Mouse (Mus musculus) lung, postnatal 0 days (tissue): ENCODE measurements around the gene Nupr1. TPM values are rescaled to one million over a fixed set of nuclear protein-coding genes. Genes with fewer than 3 reads are reported as not detected.

Source experiments
- ATAC-seq: fragments of 200-750 bp; cut with Nextera tagmentation; 2 replicates; pipeline ENCODE4 v1.8.0; 2017; ENCODE audit warnings: moderate library complexity
- DNase-seq: peaks from one replicate; pipeline ENCODE4 v3.0.0-alpha.2; 2016; ENCODE audit warnings: low spot score
- H3K27ac ChIP-seq: fragments of 300-500 bp; sonication (generic); 2 replicates; pipeline ENCODE4 v1.5.1; 2014; ENCODE audit warnings: antibody characterized with exemption, mild to moderate bottlenecking, low read length, mixed read lengths
- H3K27me3 ChIP-seq: fragments of 300-500 bp; sonication (generic); replicated peaks from 2 replicates; pipeline ENCODE4 v1.6.1; 2014; ENCODE audit warnings: low read length, mixed read lengths; ENCODE audit not compliant: insufficient read depth
- H3K36me3 ChIP-seq: fragments of 300-500 bp; sonication (generic); 2 replicates; pipeline ENCODE4 v1.6.1; 2014; ENCODE audit warnings: low read length, mixed read lengths; ENCODE audit not compliant: insufficient read depth
- H3K4me1 ChIP-seq: fragments of 300-500 bp; sonication (generic); 2 replicates; pipeline ENCODE4 v1.6.1; 2014; ENCODE audit warnings: antibody characterized with exemption, low read depth, low read length, mixed read lengths; ENCODE audit not compliant: insufficient read depth
- H3K4me2 ChIP-seq: fragments of 300-500 bp; sonication (generic); replicated peaks from 2 replicates; pipeline ENCODE4 v1.6.1; 2014; ENCODE audit warnings: low read depth, mild to moderate bottlenecking, low read length, moderate library complexity, mixed read lengths
- H3K4me3 ChIP-seq: fragments of 300-500 bp; sonication (generic); 2 replicates; pipeline ENCODE4 v1.5.1; 2014; ENCODE audit warnings: low read depth, low read length
- H3K9ac ChIP-seq: fragments of 300-500 bp; sonication (generic); replicated peaks from 2 replicates; pipeline ENCODE4 v1.6.1; 2014; ENCODE audit warnings: low read depth, mild to moderate bottlenecking
- H3K9me3 ChIP-seq: fragments of 300-500 bp; sonication (generic); 2 replicates; pipeline ENCODE4 v1.6.1; 2016; ENCODE audit warnings: low read length, mixed read lengths
- CTCF ChIP-seq: IDR thresholded peaks from 2 replicates; pipeline ENCODE4 v1.5.1; 2016; ENCODE audit warnings: antibody characterized with exemption, mild to moderate bottlenecking
- EP300 ChIP-seq: IDR thresholded peaks from 2 replicates; pipeline ENCODE4 v1.6.1; 2016; ENCODE audit warnings: antibody characterized with exemption, mild to moderate bottlenecking, control low read depth
- WGBS: fragments of 180-500 bp; shearing (Covaris S2); extraction: QIAGEN DNeasy Blood & Tissue Kit; methylation state at CpG from one replicate; pipeline ENCODE4 v1.1.7; 2014; 5-methylcytosine and 5-hydroxymethylcytosine counted together
- polyA plus RNA-seq: library from polyadenylated mRNA; unstranded; fragments of >200 nt; fragmentation: Nextera tagmentation; extraction: Ambion mirVana; gene quantifications from 2 replicates; pipeline ENCODE4 v1.2.1, GENCODE M21; 2015

The Nupr1 gene
- polyA plus RNA-seq, 1 experiment from 2014 or later: 308 TPM

DNA sequence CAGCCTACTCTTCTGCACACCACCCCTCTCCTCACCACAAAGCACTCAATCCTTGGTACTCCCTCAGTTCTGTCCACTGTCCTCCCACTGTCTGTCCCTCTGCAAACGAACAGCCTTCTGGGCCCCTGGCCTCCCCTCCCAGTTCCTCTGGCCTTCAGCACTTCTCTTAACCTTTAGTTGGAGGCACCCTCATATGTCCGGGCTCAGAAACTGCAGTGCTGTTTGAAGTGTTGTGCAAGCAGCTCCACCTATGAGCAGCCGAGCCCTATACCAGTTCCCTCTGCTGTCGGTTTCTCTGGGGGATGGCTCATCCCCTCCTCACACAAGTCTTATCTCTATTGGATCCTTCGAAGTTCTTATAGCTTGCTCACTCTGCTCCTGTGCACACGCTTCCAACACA, 34.2 kb downstream of the Nupr1 start:
- Histone ChIP-seq H3K4me2 (no peak overlapping the region), H3K9ac (no peak overlapping the region), H3K4me1 (no peaks in the 10 kb centered on the region), H3K36me3 (no peaks in the 10 kb centered on the region), H3K9me3 (no peaks in the 10 kb centered on the region), H3K27me3 (no peaks in the 10 kb centered on the region), H3K4me3 (no peak overlapping the region), H3K27ac (no peak overlapping the region)
- ATAC-seq (no peak), DNase-seq (no peak)
- WGBS: 35% methylated on average over 6 of the region's 6 CpGs
- TF ChIP-seq CTCF (no peak), EP300 (no peak)

DNA sequence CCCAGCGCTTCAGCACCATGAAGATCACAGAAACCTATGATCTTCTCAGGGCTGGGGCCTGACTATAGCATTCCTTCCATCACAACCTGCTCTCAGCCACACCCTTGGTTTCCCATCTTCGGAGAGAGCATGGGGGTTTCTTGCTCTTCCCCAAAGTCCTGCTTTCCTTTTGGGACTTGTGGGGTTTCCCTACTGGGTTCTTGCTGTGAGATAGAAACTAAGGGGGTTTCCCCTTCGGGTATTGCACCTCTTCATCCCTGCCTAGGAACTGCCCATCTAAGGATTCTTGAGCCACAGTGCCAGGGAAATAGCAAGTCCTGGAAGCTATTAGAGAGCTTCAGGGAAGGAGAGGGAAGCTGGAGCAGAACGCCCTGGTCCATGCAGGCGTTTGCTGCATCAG, 34.8 kb downstream of the Nupr1 start:
- Histone ChIP-seq H3K27me3 (no peaks in the 10 kb centered on the region), H3K4me2 (no peak overlapping the region), H3K4me3 (no peak overlapping the region), H3K9me3 (no peaks in the 10 kb centered on the region), H3K36me3 (no peaks in the 10 kb centered on the region), H3K9ac (no peak overlapping the region), H3K27ac (no peak overlapping the region), H3K4me1 (no peaks in the 10 kb centered on the region)
- TF ChIP-seq CTCF (no peak), EP300 (no peak)
- 79% methylated on average over 5 of the region's 5 CpGs for WGBS
- ATAC-seq (no peak), DNase-seq (no peak)

DNA sequence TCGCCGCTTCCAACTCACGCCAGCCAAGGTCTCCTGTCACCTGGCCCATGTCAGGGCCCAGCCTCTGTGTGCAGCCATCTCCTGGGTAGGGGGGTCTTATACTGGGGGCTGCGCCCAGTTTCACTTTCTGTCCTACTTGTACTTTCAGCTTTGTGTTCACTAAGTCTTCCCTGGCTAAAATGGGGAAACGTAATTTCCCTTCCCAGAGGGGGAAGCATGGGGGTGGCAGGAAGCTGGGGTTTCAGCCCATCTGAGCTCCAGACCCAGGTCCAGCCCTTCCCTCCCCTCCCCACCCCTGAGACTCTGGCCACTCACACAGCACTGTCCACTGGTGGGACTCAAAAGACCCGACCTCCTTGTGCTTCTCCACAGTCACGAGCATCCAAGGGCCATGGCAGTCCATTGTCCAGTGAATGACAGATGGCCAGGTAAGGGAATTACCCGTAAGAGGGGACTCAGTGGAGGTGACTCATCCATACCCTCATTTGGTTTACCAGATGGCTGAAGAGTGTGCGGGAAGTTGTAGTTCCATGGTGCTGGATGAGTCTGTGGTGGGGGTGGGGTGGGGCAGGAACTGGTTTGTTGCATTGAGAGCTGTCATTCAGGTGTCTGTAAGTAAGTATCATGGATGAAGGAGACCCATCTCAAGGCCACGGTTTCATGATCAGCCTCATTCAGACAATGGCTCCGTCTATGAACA, 35.6 kb downstream of the Nupr1 start, which contains the start of gene Il27:
Gene Il27 (minus strand): TSS at position 80 of the 700 bp plus-strand sequence.
- no peak within 1 kb of the TSS for H3K27ac ChIP-seq
- H3K9me3 ChIP-seq: no peaks in the 10 kb centered on the region
- no peak for ATAC-seq
- DNase-seq: no peak
- no peak within 1 kb of the TSS for H3K9ac ChIP-seq
- H3K27me3 ChIP-seq: no peaks in the 10 kb centered on the region
- no peaks in the 10 kb centered on the region for H3K36me3 ChIP-seq
- TF ChIP-seq EP300 (no peak), CTCF (no peak)
- H3K4me2 ChIP-seq: no peak within 1 kb of the TSS; the same call in 1 of the 2 replicates
- WGBS: 74% methylated on average over 11 of the region's 11 CpGs
- H3K4me1 ChIP-seq: no peaks in the 10 kb centered on the region
- no peak within 1 kb of the TSS for H3K4me3 ChIP-seq

DNA sequence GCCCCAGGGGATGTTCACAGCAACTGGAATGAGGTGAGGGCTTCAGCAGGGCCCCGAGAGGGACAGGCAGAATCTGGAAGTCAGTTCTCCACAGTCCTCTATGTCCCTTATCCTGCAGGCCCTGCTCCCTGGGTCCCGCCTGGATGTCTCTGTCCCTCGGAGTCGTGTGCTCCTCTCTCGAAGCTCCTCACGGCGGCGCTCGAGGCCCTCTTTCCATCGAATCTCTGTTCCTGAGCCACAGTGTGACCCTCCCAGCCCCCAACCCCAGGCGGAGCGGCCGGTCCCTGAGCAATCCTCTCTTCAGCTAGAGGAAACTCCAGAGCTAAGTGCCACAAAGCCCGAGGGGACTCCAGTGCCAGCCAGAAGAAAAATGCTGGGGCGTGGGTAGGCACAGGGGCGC, 42.9 kb downstream of the Nupr1 start:
- peak; percentile 85 for TF ChIP-seq CTCF
- TF ChIP-seq EP300: no peak
- peak; percentile 69 for ATAC-seq

DNA sequence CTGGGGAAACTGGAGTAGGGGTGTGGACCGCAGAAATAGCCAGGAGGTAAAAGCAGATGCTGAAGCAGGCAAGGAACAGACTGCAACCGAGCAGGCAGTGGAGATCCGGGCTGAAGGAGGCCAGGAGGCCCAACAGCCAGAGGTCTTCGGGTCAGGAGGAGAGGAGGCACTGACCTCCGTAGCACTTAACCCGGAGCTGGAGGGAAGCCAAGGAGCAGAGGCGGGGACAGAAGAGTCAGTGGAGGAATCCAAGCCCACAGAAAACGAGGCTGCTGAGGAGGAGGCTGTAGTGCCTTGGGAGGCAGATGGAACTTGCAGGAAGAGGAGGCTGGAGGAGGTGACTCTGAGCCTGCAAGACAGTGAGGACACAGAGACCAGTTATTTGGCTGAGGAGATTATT, 43.8 kb downstream of the Nupr1 start:
- 29% methylated on average over 8 of the region's 8 CpGs for WGBS
- DNase-seq (peak; percentile 24), ATAC-seq (no peak)
- Histone ChIP-seq H3K4me2 (no peak overlapping the region), H3K36me3 (no peaks in the 10 kb centered on the region), H3K4me3 (no peak overlapping the region), H3K9ac (no peak overlapping the region), H3K9me3 (no peaks in the 10 kb centered on the region), H3K4me1 (no peaks in the 10 kb centered on the region; the same call in 1 of the 2 replicates), H3K27ac (0 out of 2 replicates have a peak overlapping the region, but pooled peaks have one; percentile 15), H3K27me3 (no peaks in the 10 kb centered on the region)
- TF ChIP-seq EP300: no peak
- no peak for TF ChIP-seq CTCF

More for the DNA sequence above, 42.9 kb downstream of the Nupr1 start:
- peak; percentile 85 for DNase-seq
- H3K9me3 ChIP-seq: no peaks in the 10 kb centered on the region
- no peaks in the 10 kb centered on the region for H3K36me3 ChIP-seq
- 0 out of 2 replicates have a peak overlapping the region, but pooled peaks have one; percentile 12 for H3K9ac ChIP-seq
- no peak overlapping the region for H3K4me3 ChIP-seq
- H3K4me2 ChIP-seq: no peak overlapping the region; the same call in 1 of the 2 replicates
- 6% methylated on average over 14 of the region's 16 CpGs for WGBS
- H3K27ac ChIP-seq: no peak overlapping the region
- H3K4me1 ChIP-seq: no peaks in the 10 kb centered on the region; the same call in 1 of the 2 replicates
- H3K27me3 ChIP-seq: no peaks in the 10 kb centered on the region

DNA sequence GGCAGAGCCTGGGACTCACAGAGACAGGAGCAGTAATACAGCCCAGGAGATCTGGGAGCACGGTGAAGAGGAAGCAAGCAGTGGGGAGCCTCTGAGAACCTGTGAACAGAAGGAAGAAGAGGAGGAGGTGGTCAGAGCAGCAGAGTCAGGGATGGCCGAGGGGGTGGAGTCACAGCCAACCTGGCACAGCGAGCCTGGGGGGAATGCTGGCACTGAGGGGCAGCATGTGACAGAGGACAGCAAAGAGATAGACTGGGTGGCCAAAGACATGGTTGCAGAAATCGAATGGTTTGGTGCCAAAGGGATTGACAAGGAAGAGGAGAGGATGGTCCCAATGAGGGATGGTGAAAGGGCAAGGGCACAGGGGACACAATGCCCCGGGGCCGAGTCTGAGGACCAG, 44.9 kb downstream of the Nupr1 start, which contains the start of gene Cln3:
Gene Cln3 (minus strand): TSS at position 101 of the 400 bp plus-strand sequence.
- Histone ChIP-seq H3K4me1 (no peaks in the 10 kb centered on the region; the same call in 1 of the 2 replicates), H3K27me3 (no peaks in the 10 kb centered on the region), H3K9me3 (no peaks in the 10 kb centered on the region), H3K27ac (peak within 1 kb of the TSS; percentile 26; the same call in 1 of the 2 replicates), H3K4me2 (0 out of 2 replicates have a peak within 1 kb of the TSS, but pooled peaks have one; percentile 3), H3K4me3 (no peak within 1 kb of the TSS), H3K36me3 (no peaks in the 10 kb centered on the region), H3K9ac (no peak within 1 kb of the TSS)
- TF ChIP-seq EP300 (no peak), CTCF (no peak)
- DNase-seq: no peak
- WGBS: 69% methylated on average over 6 of the region's 6 CpGs
- ATAC-seq: no peak
